Mouse (Mus musculus): ENCODE data around the gene Uaca.

- TF ChIP-seq POLR2A (IDR thresholded peaks at IDR 0.05; ENCODE audit: low read depth, low read length) (no peak), CTCF (IDR thresholded peaks at IDR 0.05; ENCODE audit: extremely low read depth, insufficient read depth, insufficient read length, insufficient replicate concordance) (no peak)
Observed at GRCm38 (mm10) chr9:60830079-60830478, 35.7 kb downstream of the Uaca start.
